Mouse (Mus musculus) ovary, postnatal 14 days (tissue): Measurements from ENCODE around the gene Fam240b.

Experiments used
- DNase-seq: peaks from one replicate; pipeline ENCODE4 v3.0.0; 2022; ENCODE audit warnings: low spot score

Gene Fam240b

GRCm38 (mm10) chr13:64440592-64440991 is 57.0 kb downstream of the Fam240b start:
- no peak for DNase-seq

DNA sequence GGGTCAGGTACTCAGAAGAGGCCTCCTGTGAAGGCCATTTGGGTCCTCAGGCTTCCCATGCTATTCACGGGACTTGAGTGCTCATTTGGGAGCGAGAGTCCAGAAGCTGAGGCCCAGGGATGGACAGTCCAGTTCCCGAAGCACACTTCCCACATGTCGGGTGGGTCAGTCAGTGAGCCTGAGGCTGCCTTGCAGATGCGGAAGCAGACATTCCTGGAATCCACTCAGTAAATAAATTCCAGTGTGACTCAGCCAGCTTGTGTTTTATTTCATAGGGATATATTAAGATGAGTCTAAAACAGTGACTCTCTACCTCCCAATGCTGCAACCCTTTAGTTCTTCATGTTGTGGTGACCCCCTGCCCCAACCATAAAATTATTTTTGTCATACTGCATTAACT is 58.1 kb downstream of the Fam240b start:
- no peak for DNase-seq

DNA sequence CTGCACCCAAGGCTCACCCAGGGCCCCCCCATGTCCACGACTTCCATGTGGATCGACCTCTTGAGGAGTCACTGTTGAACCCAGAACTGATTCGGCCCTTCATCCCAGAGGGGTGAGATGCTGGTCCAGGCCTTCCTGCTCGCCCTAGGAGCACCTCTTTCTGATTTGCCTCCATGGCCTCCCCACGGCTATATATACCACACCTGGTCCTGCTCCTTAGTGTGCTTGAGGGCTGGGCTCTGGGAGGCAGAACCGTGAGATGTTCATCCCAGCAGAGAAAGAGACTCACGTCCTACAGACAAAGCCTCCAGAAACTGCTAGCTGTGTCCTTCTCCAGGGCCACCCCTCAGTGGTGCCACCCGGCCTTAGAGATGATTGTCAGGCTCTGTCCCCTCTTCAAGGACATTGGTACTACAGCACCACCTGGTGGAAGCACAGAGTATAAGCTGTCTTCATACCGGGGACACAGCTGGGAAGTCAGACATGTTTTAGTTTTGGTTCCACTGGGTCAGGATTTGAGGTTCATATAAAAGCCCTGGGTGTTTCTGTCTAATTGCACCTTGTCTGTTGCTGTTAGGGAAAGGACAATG is 58.6 kb downstream of the Fam240b start:
- peak; percentile 62 for DNase-seq

DNA sequence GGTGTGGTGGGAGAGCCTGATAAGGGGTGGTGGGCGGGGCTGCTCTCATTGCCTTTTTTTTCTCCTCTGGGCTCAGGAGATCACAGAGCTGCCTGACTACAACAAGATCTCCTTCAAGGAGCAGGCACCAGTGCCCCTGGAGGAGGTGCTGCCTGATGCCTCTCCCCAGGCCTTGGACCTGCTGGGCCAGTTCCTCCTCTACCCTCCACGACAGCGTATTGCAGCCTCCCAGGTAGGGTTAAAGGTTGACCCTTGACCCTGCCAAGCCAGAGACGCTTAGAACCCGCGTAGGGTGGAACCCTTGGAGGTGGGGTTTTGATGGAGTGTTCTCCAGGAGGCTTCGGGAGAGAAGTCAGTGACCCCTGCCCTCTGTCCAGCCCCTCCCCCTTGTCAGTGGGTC is 59.8 kb downstream of the Fam240b start:
- DNase-seq, result no peak

DNA sequence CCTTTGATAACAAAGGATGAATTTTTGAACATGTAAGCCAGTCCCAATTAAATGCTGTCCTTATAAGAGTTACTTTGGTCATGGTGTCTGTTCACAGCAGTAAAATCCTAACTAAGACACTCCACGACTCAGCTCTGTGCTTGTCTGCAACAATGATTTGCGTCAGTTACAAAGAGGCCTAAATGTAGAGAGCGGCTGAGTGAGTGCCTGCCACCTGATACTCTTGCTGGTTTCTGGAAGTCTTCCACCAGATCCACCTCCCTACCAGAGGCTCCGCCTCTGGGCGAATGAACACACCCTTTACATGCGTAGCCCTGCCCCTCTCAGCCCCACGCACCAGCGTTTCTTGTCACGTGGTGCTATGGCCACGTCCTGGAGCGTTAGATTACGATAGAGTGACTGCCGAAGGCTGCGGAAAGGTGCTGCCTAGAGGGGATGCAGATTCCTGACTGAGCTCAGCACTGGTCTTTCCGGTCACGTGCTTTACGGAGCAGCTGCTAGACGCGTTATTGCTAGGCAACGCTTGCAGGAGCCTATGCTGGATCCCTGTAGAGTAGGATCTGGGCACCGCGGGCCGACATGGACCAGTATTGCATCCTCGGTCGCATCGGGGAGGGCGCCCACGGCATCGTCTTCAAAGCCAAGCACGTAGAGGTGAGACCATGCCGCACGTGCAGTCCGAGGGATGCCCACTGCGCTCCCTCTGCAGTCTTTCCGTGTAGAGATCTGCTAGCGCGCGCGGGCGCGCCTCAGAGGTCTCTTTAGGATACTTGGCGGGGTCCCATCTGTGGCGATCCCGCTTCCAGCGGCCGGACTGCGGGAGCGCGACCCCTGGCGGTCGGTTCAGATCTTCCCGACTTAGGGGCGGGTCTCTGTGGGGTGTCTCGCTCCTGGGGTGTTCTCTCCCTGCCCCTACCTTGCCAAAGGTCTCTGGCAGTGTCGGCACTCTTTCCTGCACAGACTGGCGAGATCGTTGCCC is 65.3 kb downstream of the Fam240b start, which contains the start of gene Cdk20:
Cdk20 (plus strand) TSS at position 298 of the 979 bp plus-strand sequence.
- peak; percentile 74 for DNase-seq
